Mouse (Mus musculus) cortical plate, adult 2 months (tissue): ENCODE data around the gene Fcho1.

Experiments used
- CTCF ChIP-seq: fragments of 200-500 bp; IDR thresholded peaks from 2 replicates; pipeline ENCODE4 v1.5.1; 2011; ENCODE audit warnings: mild to moderate bottlenecking, control low read depth, low read length; ENCODE audit not compliant: insufficient read depth; ENCODE audit errors: extremely low read depth
- POLR2A ChIP-seq: fragments of 200-500 bp; IDR thresholded peaks from 2 replicates; pipeline ENCODE4 v1.6.1; 2011; ENCODE audit warnings: mild to moderate bottlenecking, low read length, control low read depth; ENCODE audit not compliant: insufficient read depth; ENCODE audit errors: extremely low read depth

GRCm38 (mm10) chr8:71668220-71668975 is 57.1 kb downstream of the Fcho1 start:
- TF ChIP-seq CTCF, result no peak
- TF ChIP-seq POLR2A, result no peak
